Mouse (Mus musculus): Measurements from ENCODE around the gene Mfsd13b. TPM values are rescaled to one million over a fixed set of nuclear protein-coding genes. Genes with fewer than 3 reads are reported as not detected.
"Not testable (repeated sequence)": the region's sequence is repeated elsewhere in the genome, so short reads cannot be mapped to it uniquely, and the experiment has no call there.

The Mfsd13b gene
- polyA plus RNA-seq, 1 experiment from 2014 or later = not detected

- no peak overlapping the region for H3K9ac ChIP-seq (replicated peaks)
- no peaks in the 10 kb centered on the region for H3K27me3 ChIP-seq (ENCODE audit: insufficient read depth, low read length)
- H3K36me3 ChIP-seq (replicated peaks; ENCODE audit: insufficient read depth, low read length) = peaks cover 70% of the 10 kb centered on the region
- no peak overlapping the region for H3K27ac ChIP-seq (ENCODE audit: low read depth)
- H3K4me2 ChIP-seq (ENCODE audit: low read depth, low read length) = no peak overlapping the region
- no peaks in the 10 kb centered on the region for H3K4me1 ChIP-seq (ENCODE audit: insufficient read depth)
- no peak for TF ChIP-seq CTCF (IDR thresholded peaks at IDR 0.05; ENCODE audit: low read depth)
- ATAC-seq = no peak; the same call in 1 of the 2 replicates
- 87% methylated on average over 12 of the region's 12 CpGs for WGBS (ENCODE audit: insufficient replicate concordance)
- no peak overlapping the region for H3K4me3 ChIP-seq (ENCODE audit: low read depth, low read length)
- H3K9me3 ChIP-seq (ENCODE audit: low read length) = no peaks in the 10 kb centered on the region
- no peak for DNase-seq
Measured at GRCm38 (mm10) chr7:120940343-120940742, 42.0 kb upstream of the Mfsd13b start.

GRCm38 (mm10) chr7:120941214-120941613 lies 41.1 kb upstream of the Mfsd13b start:
- TF ChIP-seq EP300 (IDR thresholded peaks at IDR 0.05; ENCODE audit: low read depth) (no peak), CTCF (IDR thresholded peaks at IDR 0.05; ENCODE audit: low read depth) (no peak)
- Histone ChIP-seq H3K27me3 (ENCODE audit: insufficient read depth, low read length) (no peaks in the 10 kb centered on the region), H3K4me3 (ENCODE audit: low read depth, low read length) (no peak overlapping the region), H3K36me3 (replicated peaks; ENCODE audit: insufficient read depth, low read length) (peaks cover 74% of the 10 kb centered on the region), H3K9ac (replicated peaks) (no peak overlapping the region), H3K27ac (ENCODE audit: low read depth) (no peak overlapping the region), H3K9me3 (ENCODE audit: low read length) (no peaks in the 10 kb centered on the region), H3K4me1 (ENCODE audit: insufficient read depth) (no peaks in the 10 kb centered on the region), H3K4me2 (ENCODE audit: low read depth, low read length) (no peak overlapping the region)
- no peak for DNase-seq
- 87% methylated on average over 6 of the region's 6 CpGs for WGBS (ENCODE audit: insufficient replicate concordance)
- no peak for ATAC-seq

- Histone ChIP-seq H3K4me2 (ENCODE audit: low read depth, low read length) (no peak overlapping the region), H3K4me1 (ENCODE audit: insufficient read depth) (no peaks in the 10 kb centered on the region), H3K27ac (ENCODE audit: low read depth) (no peak overlapping the region), H3K9ac (replicated peaks) (no peak overlapping the region), H3K4me3 (ENCODE audit: low read depth, low read length) (no peak overlapping the region), H3K27me3 (ENCODE audit: insufficient read depth, low read length) (no peaks in the 10 kb centered on the region), H3K36me3 (replicated peaks; ENCODE audit: insufficient read depth, low read length) (peaks cover 65% of the 10 kb centered on the region), H3K9me3 (ENCODE audit: low read length) (no peaks in the 10 kb centered on the region)
- 74% methylated on average over 1 of the region's 1 CpGs for WGBS (ENCODE audit: insufficient replicate concordance)
- TF ChIP-seq CTCF (IDR thresholded peaks at IDR 0.05; ENCODE audit: low read depth) (no peak), EP300 (IDR thresholded peaks at IDR 0.05; ENCODE audit: low read depth) (no peak)
- ATAC-seq (no peak), DNase-seq (no peak)
Measured at GRCm38 (mm10) chr7:120942506-120942905, 39.8 kb upstream of the Mfsd13b start.

- DNase-seq (no peak), ATAC-seq (no peak)
- Histone ChIP-seq H3K36me3 (replicated peaks; ENCODE audit: insufficient read depth, low read length) (peaks cover 50% of the 10 kb centered on the region), H3K9me3 (ENCODE audit: low read length) (no peaks in the 10 kb centered on the region), H3K4me1 (ENCODE audit: insufficient read depth) (no peaks in the 10 kb centered on the region), H3K4me3 (ENCODE audit: low read depth, low read length) (no peak overlapping the region), H3K4me2 (ENCODE audit: low read depth, low read length) (no peak overlapping the region), H3K27ac (ENCODE audit: low read depth) (no peak overlapping the region), H3K9ac (replicated peaks) (no peak overlapping the region), H3K27me3 (ENCODE audit: insufficient read depth, low read length) (no peaks in the 10 kb centered on the region)
- TF ChIP-seq CTCF (IDR thresholded peaks at IDR 0.05; ENCODE audit: low read depth) (no peak), EP300 (IDR thresholded peaks at IDR 0.05; ENCODE audit: low read depth) (no peak)
- WGBS (ENCODE audit: insufficient replicate concordance) = 67% methylated on average over 5 of the region's 8 CpGs
Measured at GRCm38 (mm10) chr7:120943936-120944509, 38.3 kb upstream of the Mfsd13b start.

GRCm38 (mm10) chr7:120953591-120953990 lies 28.7 kb upstream of the Mfsd13b start:
- 84% methylated on average over 7 of the region's 7 CpGs for WGBS (ENCODE audit: insufficient replicate concordance)
- H3K4me3 ChIP-seq (ENCODE audit: low read depth, low read length); DNase-seq; H3K4me2 ChIP-seq (ENCODE audit: low read depth, low read length); ATAC-seq; H3K27ac ChIP-seq (ENCODE audit: low read depth); H3K9me3 ChIP-seq (ENCODE audit: low read length); H3K4me1 ChIP-seq (ENCODE audit: insufficient read depth); H3K9ac ChIP-seq (replicated peaks); H3K27me3 ChIP-seq (ENCODE audit: insufficient read depth, low read length): not testable (repeated sequence)
- peaks cover 33% of the 10 kb centered on the region for H3K36me3 ChIP-seq (replicated peaks; ENCODE audit: insufficient read depth, low read length)

DNA sequence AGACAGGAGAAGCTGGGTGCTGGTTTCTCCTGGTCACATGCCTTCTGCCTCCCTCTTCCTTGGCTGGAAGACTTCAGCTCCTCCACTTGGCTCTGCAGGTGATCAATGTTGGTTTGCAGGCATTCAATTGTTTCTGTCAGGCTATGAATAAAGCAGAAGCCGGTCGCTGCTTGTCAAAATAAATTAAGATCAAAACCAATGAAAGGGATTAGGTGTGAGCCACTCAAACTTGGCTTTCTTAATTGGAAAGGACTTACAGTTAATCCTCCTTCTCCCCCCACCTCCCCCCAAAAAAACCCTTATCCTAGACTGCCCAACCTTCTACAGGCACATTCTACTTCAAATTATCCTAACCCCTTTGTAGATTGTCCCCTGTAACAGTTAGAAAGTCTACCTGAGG lies 22.2 kb upstream of the Mfsd13b start:
- Histone ChIP-seq H3K4me2 (ENCODE audit: low read depth, low read length) (no peak overlapping the region), H3K27ac (ENCODE audit: low read depth) (no peak overlapping the region), H3K4me3 (ENCODE audit: low read depth, low read length) (no peak overlapping the region), H3K27me3 (ENCODE audit: insufficient read depth, low read length) (no peaks in the 10 kb centered on the region), H3K9ac (replicated peaks) (no peak overlapping the region), H3K9me3 (ENCODE audit: low read length) (no peaks in the 10 kb centered on the region), H3K36me3 (replicated peaks; ENCODE audit: insufficient read depth, low read length) (peaks cover 46% of the 10 kb centered on the region), H3K4me1 (ENCODE audit: insufficient read depth) (no peaks in the 10 kb centered on the region)
- DNase-seq (no peak), ATAC-seq (no peak)
- TF ChIP-seq EP300 (IDR thresholded peaks at IDR 0.05; ENCODE audit: low read depth) = no peak
- TF ChIP-seq CTCF (IDR thresholded peaks at IDR 0.05; ENCODE audit: low read depth) = no peak
- 90% methylated on average over 2 of the region's 2 CpGs for WGBS (ENCODE audit: insufficient replicate concordance)

DNA sequence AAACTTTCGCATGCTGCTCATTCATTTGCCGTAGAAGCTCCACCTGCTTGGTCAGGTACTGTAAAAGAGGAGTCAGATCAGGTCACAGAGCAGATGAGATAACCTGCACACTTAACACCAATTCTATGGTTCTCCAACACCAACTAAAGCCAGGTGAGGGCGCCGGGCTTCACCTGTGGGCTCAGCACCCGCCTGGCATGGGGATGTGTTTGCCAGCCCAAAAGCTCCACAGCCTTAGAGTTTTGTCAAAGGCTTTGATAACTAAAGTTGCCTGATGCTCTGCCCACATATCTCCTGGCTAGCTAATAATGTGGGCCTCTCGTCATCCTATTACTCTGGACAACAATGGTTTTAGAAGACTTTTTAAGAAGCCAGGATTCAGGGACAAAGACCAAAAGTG lies 21.7 kb upstream of the Mfsd13b start:
- Histone ChIP-seq H3K4me2 (ENCODE audit: low read depth, low read length) (no peak overlapping the region), H3K27me3 (ENCODE audit: insufficient read depth, low read length) (no peaks in the 10 kb centered on the region), H3K4me1 (ENCODE audit: insufficient read depth) (no peaks in the 10 kb centered on the region), H3K4me3 (ENCODE audit: low read depth, low read length) (no peak overlapping the region), H3K9me3 (ENCODE audit: low read length) (no peaks in the 10 kb centered on the region), H3K27ac (ENCODE audit: low read depth) (no peak overlapping the region), H3K9ac (replicated peaks) (no peak overlapping the region), H3K36me3 (replicated peaks; ENCODE audit: insufficient read depth, low read length) (peaks cover 46% of the 10 kb centered on the region)
- ATAC-seq (no peak), DNase-seq (no peak)
- peak; percentile 40 for TF ChIP-seq CTCF (IDR thresholded peaks at IDR 0.05; ENCODE audit: low read depth)
- no peak for TF ChIP-seq EP300 (IDR thresholded peaks at IDR 0.05; ENCODE audit: low read depth)
- WGBS (ENCODE audit: insufficient replicate concordance) = 92% methylated on average over 6 of the region's 6 CpGs

Data from liver, postnatal 0 days (tissue).